Mouse (Mus musculus) neural tube, embryonic 10.5 days (tissue): ENCODE measurements at regions not wholly inside any gene's neighbourhood (a gene's known extent, or its start where the extent isn't known, plus 50 kb on each side); places are given as distances from the start of the nearest gene placed in this dataset.
A peak's percentile ranks its signal among the peaks of the same experiment; 100 is the strongest.

Experiments used
- DNase-seq: peaks from one replicate; pipeline ENCODE4 v3.0.0-alpha.2; 2017; ENCODE audit warnings: low spot score; ENCODE audit errors: extremely low spot score

GRCm38 (mm10) chr6:141023501-141023900 is 225.6 kb upstream of the Pde3a start:
- DNase-seq, result no peak

- DNase-seq, result no peak
Measured at GRCm38 (mm10) chr6:141027353-141027752, 221.7 kb upstream of the Pde3a start.

DNA sequence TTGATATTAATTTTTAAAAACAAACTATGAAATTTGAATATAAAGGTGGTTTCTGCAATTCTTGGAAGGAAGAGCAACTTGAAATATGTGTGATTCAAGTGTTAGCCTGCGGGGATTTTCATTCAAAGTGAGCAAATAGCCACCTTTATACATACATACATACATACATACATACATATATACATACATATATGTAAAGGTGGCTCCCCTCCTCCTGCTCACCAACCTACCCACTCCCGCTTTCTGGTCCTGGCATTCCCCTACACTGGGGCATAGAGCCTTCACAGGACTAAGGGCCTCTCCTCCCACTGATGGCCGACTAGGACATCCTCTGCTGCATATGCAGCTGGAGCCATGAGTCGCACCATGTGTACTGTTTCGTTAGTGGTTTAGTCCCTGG is 221.3 kb upstream of the Pde3a start:
- no peak for DNase-seq

DNA sequence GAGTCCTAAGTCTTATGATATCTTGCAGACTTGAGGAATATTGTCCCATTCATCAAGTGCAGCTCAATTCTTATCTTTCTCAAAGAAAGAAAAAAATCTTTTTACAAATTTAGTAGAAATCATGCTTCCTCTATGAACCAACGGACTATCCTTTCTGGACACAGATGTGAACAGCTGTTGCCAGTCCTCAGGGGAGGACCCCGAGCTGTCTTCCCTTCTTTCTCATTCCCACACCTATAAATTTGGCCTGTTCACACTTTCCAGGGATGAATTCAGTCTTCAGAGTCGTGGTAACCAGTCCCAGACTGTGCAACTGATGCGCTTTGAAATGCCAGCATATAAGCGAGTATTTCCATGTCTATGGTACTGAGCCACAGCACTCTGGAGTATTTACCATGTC is 214.2 kb upstream of the Pde3a start:
- DNase-seq, result no peak

GRCm38 (mm10) chr6:141041358-141041757 is 207.7 kb upstream of the Pde3a start:
- DNase-seq, result no peak

DNA sequence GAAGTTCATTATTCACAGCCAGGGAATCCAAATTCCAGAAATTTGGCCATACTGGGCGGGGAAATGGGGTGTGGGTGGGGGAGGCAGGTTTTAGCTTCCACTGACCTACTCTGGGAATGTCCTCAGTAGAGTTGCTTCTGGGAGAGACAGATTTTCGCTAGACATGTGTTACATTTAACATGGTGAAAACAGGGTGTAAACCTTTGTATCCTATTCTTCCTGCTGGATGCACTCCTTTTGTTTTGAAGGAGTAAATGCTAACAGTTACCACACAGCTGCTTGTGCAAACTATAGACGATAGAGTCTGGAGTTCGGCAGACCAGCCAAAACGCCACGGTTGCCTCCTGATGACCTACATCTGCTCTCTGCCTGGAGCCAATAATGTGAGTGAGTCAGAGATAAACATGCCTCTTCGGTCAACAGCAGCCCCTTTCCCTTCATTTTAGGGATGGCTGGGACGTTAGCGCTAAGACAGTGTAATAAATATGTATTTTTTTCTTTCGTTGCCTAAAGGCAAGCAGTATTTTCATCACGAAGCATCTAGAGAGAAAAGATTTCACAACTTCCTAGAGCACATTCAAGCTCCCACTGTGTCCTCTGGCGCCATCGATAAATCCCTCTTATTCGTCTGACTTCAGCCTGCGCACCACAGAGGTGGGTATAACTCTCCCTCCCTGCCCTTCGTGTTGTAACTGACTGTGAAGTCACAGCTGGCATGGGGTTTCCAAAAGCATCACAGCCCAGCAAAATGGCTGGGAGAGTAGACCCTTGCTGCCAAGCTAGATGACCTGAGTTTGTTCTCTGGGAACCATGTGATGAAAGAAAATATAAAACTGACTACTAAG is 207.1 kb upstream of the Pde3a start:
- no peak for DNase-seq

- no peak for DNase-seq
Measured at GRCm38 (mm10) chr6:141048271-141048670, 200.8 kb upstream of the Pde3a start.

GRCm38 (mm10) chr6:141050038-141050684 is 198.9 kb upstream of the Pde3a start:
- no peak for DNase-seq

- no peak for DNase-seq
Measured at GRCm38 (mm10) chr6:141054026-141054425, 195.0 kb upstream of the Pde3a start.

DNA sequence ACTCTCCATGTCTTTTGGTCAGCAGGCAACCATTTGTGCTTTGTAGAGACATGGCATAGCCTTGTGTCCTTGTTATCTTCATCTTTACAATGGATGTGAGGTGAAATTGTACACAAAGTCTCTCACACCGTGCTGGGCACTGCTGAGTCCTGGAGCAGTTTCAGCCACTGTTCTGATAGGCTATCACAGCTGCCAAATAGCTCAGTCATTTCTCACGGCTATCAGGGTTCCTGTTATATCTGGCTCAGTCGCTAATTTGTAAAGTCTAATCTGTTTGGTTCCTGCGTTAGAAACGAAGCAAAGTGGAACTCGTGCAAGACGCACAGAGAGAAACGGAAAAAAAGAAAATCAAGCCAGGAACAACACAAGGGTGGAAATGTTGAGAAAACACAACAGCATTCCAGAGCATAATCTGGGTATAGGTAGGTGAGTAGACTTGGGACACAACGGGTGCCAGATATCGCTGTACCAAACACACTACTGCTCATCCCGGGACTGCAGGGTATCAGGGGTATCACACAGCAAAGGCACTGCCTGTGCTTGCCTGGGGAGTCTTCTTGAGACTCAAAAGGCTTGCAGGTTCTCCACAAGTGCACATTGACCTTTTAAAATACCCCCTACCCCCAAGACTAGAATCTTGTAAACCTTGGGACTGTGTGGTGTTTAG is 189.7 kb upstream of the Pde3a start:
- no peak for DNase-seq

- DNase-seq, result no peak
Measured at GRCm38 (mm10) chr6:141065724-141066123, 183.3 kb upstream of the Pde3a start.

DNA sequence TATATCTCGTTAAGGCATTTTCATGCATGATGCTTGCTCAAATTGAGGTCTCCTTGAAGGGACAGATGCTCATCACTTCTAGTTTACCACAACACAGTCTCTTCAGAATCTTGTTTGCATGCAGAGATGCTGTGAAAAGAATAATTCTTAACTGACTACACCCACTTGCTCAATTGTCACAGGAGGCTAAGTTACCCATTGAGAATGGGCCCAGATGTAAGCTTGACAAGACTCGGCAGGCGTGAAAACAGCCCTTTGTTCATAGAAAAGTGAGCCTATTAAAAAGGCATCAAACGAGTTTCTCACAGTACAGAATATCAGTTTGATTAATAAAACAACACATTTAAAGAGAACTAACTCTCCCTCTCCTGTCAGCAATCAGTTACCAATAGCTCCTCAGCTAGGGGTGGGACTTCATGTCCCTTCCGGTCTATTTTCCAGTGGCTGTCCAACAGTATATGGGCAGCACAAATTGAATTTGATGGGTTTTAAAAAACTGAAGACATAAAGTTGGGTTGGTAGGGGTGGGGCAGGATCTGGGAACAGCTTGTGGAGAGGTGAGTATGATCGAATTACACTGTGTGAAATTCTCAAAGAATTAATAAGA is 180.1 kb upstream of the Pde3a start:
- no peak for DNase-seq

- no peak for DNase-seq
Measured at GRCm38 (mm10) chr6:141069896-141070295, 179.2 kb upstream of the Pde3a start.

DNA sequence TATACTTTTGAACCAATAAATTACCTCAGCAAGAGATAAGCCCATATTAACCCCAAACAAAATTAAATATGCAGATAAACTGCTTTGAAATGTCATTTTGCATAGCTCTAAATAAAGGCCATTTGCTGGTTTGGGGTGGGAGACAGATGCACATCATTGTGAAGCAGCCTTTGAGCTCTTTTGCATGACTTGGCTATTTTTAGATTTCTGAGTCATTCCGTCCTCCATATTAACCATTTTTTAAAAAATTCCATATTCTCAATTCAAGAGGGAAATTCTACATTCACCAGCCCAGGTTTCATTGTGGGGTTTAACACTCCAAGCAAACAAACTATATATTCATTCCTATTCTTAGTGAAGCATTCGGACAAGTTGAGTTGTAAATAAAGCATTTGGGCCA is 177.6 kb upstream of the Pde3a start:
- DNase-seq, result no peak

- DNase-seq, result no peak
Measured at GRCm38 (mm10) chr6:141091076-141091780, 157.8 kb upstream of the Pde3a start.

DNA sequence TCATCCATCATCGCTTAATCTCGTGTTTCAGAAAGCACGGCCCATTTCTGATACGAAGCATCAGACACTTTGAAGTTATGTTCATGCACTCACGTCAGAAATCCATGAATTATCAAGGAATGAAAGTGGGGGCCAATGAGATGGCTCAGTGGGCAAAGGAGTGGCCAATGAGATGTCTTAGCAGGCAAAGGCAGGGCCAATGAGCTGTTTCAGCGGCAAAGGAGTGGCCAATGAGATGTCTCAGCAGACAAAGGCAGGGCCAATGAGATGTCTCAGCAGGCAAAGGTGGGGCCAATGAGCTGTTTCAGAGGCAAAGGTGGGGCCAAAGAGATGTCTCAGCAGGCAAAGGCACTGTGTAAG is 157.3 kb upstream of the Pde3a start:
- DNase-seq, result no peak

DNA sequence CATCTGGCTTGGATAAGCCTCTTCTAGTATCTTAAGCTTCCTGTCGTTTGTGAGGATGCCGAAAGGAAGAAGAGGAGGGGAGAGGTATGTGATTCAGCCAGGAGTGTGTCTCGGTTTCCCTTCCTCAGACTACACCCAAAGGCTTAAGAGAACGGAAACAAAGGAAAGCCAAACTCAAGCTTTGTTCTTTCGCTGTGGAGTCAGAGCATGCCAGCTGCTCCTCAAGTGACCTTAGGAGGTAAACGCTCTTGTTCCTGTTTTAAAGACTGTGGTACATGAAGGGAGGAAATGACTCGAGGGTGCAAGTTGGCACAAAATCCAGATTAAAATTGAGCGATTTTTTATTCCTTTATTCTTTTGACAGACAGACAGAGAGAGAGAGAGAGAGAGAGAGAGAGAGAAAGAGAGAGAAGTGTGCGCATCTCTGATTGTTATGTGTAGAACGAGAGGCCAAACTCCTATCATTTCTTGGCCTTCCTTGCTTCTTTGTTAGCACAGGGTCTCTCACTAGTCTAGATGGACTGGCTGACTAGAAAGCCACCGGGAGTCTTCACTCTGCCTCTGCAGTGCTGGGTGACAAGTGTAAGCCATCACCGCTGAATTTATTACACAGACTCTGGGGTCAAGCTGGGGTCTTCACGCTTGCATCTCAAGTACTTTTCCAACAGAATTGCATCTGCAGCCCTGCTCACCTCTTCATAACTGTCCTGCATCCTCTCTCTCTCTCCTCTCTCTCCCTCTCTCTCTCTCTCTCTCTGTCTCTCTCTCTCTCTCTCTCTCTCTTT is 151.5 kb upstream of the Pde3a start:
- DNase-seq, result peak; percentile 22

DNA sequence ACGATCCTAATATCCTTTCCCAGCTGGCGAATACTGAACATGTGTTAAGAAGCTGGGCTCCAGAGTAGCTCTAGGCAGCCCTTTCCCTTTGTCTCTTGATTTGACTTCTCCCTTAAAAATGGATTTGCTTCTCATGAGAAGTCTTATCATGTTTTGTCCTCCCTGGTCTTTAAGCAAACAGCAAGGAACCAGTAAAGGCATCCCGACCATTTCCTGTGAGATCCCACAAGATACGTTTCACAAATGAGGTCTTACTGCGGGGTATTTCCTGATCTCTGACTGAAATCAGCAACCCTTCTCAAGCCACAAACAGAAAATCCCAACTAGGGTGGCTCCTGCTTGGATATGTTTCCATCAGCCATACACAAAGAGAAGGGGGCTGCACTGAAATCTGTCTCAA is 130.8 kb upstream of the Pde3a start:
- no peak for DNase-seq

- no peak for DNase-seq
Measured at GRCm38 (mm10) chr6:141126614-141127396, 122.3 kb upstream of the Pde3a start.

DNA sequence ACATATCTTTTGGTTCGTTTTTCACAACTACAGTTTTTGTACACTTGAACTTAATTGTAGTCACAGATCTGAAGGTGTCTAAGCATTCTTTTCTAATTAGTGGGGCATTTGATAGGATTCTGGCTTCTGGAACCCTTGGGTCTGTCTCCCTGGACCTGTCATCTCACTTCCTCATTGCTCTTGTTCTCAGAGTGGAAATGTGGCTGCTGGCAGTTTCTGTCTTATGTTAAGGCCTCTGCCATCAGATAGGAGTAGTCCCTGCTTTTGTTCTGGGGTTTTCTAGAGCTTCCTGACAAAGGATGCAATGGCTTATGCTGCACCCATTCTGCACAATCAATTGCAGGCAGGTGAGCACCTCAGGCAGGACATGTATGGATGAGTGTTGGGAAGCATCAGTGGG is 119.5 kb upstream of the Pde3a start:
- no peak for DNase-seq
